Mouse (Mus musculus): ENCODE data around the gene Atn1.

GRCm38 (mm10) chr6:124712918-124713317 lies 43.4 kb downstream of the Atn1 start:
- no peak for TF ChIP-seq CTCF (IDR thresholded peaks at IDR 0.05; ENCODE audit: extremely low read depth, insufficient read depth, low read length)
- no peak for TF ChIP-seq POLR2A (IDR thresholded peaks at IDR 0.05; ENCODE audit: extremely low read depth, insufficient read depth, low read length)
